Mouse (Mus musculus): ENCODE results near the gene Rhd.
"Not testable (repeated sequence)": the region's sequence is repeated elsewhere in the genome, so short reads cannot be mapped to it uniquely, and the experiment has no call there.

Rhd gene

DNA sequence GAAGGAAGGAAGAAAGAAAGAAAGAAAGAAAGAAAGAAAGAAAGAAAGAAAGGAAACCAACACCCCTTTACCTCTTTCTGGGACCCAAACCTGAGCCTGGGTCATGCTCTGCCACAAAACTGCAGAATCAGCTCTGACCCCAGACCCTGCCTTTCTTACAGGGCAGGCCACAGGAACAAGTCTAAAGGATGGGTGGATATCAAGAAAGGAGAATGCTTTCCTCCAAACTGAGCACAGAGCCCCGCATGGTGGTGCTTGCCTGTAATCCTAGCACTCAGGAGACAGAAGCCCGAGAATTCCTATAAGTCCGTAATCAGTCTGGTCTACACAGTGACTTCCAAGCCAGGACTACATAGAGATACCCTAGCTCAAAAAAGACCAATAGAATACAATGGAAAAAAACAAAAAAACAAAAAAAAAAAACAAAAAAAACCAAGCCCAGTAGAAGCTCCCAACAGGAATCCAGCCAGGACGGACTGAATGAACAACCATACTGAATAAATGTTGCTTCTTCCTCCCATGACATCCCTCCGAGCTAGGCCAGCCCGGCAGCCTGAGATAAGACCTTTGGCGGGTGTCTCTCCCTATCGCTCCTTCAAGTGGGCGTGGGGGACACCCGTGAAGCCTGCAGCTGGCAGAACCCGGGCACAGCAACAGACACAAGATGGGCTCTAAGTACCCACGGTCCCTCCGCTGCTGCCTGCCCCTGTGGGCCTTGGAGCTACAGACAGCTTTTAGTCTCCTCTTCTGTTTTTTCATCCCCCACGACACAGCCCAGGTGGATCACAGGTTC is at the start of gene Rhd:
Rhd (plus strand) TSS at position 600 of the 793 bp plus-strand sequence.
- no peak for DNase-seq

DNA sequence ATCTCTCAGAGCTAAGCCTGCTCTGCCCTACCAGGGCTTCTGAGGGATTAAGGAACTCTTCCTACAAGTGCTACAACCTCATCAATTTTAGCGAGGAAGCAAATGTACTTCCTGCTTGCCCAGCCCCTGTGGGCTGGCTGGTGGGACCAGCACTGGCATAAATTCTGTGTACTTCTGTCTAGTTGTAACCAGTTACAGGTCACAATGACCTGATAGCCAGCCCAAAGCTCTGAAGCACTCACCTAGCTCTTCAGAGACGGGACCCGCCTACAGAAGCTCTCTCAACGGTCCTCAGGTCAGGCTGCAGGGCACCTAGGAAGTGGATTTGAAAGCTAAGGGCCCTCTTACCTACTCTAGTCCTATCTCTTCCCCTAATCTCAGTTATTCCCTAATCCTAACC is 46.6 kb upstream of the Rhd start:
- DNase-seq: no peak

GRCm38 (mm10) chr4:134821061-134821460 is 43.3 kb upstream of the Rhd start:
- no peak for DNase-seq

- DNase-seq: no peak
Observed at GRCm38 (mm10) chr4:134823560-134823959, 40.8 kb upstream of the Rhd start.

- not testable (repeated sequence) for DNase-seq
Observed at GRCm38 (mm10) chr4:134825864-134826263, 38.5 kb upstream of the Rhd start.

DNA sequence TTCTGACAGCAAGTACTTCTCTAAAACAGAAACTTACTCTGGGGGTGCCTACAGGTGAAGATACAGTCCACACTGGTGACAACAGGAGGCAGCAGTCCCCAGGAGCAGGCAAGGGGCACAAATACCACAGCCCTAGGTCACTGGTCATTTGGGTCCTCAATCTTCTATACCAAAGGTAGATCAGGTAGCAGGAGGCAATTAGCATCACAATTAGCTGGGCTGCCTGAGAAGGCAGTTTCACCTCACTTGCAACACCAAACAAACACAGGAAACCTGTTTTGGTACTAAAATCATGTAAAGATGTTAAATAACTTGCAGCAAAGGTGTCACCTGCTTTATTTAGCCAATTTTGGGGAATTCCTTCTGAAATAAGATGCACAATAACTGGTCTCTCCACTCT is 38.0 kb upstream of the Rhd start:
- DNase-seq: no peak

DNA sequence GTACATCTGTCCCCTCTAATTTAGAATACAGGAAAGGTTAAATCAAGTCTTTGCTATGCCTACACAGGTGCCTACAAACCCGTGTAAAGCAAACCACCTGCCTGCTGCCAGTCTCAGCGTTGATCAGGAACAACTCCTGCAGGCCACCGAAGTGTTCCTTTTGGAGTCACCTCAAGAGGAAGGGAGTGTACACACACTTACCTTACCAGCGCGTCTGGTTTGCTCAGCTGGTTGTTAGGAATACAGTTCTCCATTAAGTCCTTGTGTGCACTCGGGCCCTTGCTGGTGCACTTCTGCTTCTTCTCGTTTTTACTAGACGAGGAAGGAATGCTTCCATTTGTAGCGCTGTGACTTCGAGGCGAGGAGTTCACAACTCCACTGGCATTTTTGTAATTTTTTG is 36.5 kb upstream of the Rhd start:
- no peak for DNase-seq

- no peak for DNase-seq
Observed at GRCm38 (mm10) chr4:134831934-134832333, 32.4 kb upstream of the Rhd start.

- DNase-seq: no peak
Observed at GRCm38 (mm10) chr4:134835486-134835885, 28.9 kb upstream of the Rhd start.

- no peak for DNase-seq
Observed at GRCm38 (mm10) chr4:134838221-134838620, 26.1 kb upstream of the Rhd start.

DNA sequence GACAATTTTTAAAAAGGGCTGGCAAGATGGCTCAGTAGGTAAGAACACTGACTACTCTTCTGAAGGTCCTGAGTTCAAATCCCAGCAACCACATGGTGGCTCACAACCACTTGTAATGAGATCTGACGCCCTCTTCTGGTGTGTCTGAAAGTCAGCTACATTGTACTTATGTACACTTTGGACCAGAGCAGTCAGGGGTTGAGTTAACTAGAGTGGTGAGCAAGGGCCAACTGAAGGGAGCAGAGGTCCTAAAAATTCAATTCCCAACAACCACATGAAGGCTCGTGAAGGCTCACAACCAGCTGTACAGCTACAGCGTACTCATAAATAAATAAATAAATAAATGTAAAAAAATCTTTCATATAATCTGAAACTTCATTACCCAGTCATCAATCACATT is 25.6 kb upstream of the Rhd start:
- not testable (repeated sequence) for DNase-seq

- no peak for DNase-seq
Observed at GRCm38 (mm10) chr4:134840231-134840630, 24.1 kb upstream of the Rhd start.

DNA sequence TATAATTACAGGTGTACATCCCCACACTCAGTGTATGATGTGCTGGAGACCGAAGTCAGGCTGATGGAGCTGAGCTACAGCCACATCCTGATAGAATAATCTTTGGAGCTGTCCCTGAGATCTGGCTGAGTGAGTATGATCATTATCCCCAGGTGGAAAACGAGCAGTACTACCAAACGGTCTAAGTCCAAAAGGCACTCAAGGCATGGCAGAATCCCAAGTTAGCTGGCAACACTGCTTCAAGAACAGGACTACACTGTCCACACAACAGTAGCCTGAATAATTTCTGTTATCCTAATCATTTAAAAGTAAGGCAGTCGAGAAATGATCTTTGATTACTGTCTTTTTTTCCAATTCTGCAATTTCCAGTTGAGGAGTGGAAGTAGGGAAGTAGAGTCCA is 20.8 kb upstream of the Rhd start:
- DNase-seq: peak; percentile 73

DNA sequence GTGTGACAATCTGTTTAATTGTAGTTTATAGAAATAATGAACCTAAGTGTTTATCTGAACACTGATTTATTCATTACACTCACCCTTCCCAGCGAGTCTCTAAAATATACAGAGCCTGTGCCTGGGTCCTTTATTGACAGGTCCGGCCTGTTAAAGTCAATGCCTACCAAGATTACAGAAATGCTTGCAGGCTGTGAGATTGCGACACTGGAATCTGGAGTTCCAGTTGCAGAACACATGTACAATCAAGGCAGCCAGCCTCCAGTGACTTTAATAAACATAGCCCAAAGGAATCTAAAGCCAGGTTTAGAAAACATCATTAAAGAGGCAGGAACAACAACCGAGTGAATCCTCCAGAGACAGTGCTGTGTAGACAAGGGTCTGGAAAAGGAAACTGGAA is 16.7 kb upstream of the Rhd start:
- no peak for DNase-seq

- no peak for DNase-seq
Observed at GRCm38 (mm10) chr4:134850551-134850950, 13.8 kb upstream of the Rhd start.

GRCm38 (mm10) chr4:134851236-134851635 is 13.1 kb upstream of the Rhd start:
- no peak for DNase-seq

DNA sequence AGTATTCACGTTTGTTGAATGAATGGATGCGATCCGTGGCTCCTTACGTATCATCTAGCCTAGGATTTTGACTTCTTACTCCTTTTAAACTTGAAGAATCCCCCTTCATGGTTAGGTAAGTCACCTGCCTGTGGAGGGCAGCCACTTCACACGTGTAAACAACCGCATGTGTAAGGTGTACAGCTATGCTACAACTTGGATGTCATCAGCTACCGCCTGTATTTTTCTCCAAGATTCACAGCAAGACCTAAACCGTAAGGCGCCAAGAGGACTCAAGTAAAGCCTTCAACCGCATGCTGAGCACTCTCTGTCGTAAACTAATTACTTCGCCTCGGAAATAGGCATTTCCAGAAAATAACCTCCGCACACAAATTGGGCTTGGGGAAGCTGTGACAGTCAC is 12.5 kb upstream of the Rhd start:
- no peak for DNase-seq

DNA sequence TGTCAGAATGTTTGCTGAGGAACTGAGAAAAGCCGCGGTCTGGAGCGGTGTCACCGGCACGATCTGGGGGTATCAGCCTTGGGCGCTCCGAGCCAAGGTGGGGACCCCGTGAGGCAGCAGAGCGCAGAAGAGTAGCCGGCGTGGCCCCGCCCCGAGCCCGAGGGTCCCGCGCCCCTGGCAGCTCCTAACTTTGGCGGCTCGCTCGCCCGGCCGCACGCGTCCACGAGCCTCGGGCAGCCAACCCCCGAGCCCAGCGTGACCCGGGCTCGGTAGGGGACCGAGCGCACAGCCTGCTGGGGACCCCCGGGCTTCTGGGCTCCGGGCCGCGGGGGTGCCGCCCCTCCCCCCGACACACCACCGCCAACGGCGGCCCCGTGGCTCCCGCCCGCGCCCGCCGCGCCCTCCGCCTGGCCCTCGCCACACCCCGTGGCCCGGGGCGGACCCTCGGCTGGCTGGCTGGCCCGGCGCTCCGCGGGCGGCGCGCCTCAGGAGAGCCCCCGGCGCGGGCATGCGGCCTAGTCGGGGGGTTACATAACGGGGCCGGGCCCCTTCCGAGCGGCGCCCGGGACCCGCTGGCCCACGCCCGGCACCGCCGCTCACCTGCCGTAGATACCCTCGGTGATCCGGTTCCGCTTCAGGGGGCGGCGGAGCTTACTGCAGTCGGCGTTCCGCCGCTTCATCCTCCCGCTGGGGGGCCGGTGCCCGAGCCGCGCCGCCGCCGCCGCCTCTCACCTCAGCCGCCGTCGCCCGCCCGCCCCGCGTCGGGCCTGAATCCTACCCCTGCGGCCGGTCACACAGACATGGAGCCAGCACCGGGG is 11.7 kb upstream of the Rhd start:
- DNase-seq: no peak

DNA sequence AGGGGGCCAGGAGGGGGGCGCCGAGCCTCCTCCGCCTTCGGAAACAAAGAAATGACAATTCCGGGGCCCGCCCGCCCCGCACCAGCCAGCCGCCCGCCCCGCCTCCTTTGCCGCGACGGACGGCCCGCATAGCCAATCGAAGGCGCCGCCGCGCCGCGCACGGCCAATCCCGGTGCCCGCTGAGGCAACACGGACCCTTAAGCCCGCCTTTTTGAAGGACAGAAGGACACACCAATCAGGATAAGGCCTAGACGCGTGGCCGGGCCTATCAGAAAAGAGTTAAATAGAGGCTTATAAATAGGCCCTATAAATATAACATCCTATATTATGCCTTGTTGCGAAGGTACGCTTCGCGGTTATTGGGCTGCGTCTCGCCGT is 11.1 kb upstream of the Rhd start, which contains the start of gene Maco1:
Maco1 (minus strand) TSS at position 87 of the 378 bp plus-strand sequence.
- DNase-seq: peak; percentile 99

GRCm38 (mm10) chr4:134853637-134854485 is 10.5 kb upstream of the Rhd start:
- DNase-seq: peak; percentile 96

DNA sequence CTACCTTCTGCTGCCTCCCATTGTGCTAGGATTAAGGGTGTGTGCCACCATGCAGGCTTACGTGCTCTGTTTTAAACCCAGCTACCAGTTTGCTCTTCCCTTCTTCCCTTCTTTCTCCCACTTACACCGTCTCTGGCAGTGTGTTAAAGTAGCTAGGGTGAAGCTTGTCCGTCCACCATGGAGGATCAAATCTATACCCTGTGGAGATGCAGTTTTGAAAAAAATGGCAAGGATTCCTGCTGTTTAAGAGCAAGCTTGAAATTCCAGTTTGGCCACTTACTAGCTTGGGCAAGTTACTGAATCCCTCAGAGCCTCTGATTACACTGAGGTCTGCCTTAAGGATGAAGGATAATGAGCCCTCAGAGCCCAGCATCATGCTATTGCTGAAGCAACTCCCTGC is 9.0 kb upstream of the Rhd start:
- no peak for DNase-seq

- DNase-seq: no peak
Observed at GRCm38 (mm10) chr4:134856056-134856455, 8.3 kb upstream of the Rhd start.

DNA sequence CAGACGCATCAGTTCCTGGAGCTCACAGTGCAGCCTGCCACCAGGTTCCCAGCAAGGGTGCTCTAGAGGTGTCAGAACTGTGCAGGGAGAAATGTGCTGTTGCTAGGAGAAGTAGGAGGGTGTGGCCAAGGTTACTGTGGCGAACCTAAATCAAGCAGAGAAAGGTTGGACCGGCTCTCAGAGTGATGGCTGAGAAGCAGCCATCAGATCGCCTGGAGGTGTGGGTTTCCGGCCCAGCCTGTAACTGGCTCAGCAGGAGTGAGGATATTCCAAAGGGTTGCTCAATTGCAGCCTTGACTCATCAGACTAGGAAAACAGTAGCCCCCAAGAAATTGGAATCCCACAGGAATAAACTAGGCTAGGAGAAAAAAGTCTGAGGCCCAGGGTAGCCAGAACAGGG is 7.8 kb upstream of the Rhd start:
- DNase-seq: peak; percentile 46

Data from kidney, postnatal 14 days (tissue).